Mouse (Mus musculus): ENCODE data around the gene Mpl.

DNA sequence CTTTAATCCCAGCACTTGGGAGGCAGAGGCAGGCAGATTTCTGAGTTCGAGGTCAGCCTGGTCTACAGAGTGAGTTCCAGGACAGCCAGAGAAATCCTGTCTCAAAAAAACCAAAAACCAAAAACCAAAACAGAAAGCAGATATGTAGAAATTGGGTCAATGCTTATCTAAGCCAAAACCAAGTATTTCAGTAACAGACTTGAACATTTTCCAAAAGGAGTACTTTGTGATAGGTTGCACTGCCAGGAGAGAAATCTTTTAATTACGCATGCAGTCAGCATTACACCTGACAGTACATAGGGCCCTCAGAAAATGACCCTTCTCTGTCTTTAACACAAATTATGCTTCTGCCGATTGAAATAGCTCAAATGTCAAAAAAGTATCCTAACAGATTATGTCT lies 55.9 kb downstream of the Mpl start:
- TF ChIP-seq CTCF (IDR thresholded peaks at IDR 0.05; ENCODE audit: control insufficient read depth, insufficient read depth, insufficient read length) (no peak), CEBPB (IDR thresholded peaks at IDR 0.05; ENCODE audit: low read depth) (no peak), FOSL1 (IDR thresholded peaks at IDR 0.05; ENCODE audit: insufficient read depth, low read length, poor library complexity, severe bottlenecking) (no peak), USF1 (IDR thresholded peaks at IDR 0.05; ENCODE audit: low read depth) (no peak)
